Mouse (Mus musculus) liver, embryonic 15.5 days (tissue): Measurements from ENCODE around the gene Ppp2ca. TPM values are rescaled to one million over a fixed set of nuclear protein-coding genes. Genes with fewer than 3 reads are reported as not detected.
A peak's percentile ranks its signal among the peaks of the same experiment; 100 is the strongest.
"Not testable (repeated sequence)": the region's sequence is repeated elsewhere in the genome, so short reads cannot be mapped to it uniquely, and the experiment has no call there.

ENCODE experiments used
- ATAC-seq: fragments of 200-750 bp; cut with Nextera tagmentation; 2 replicates; pipeline ENCODE4 v1.8.0; 2017; ENCODE audit warnings: moderate number of reproducible peaks, mild to moderate bottlenecking, moderate library complexity; ENCODE audit not compliant: insufficient read depth
- H3K27ac ChIP-seq: fragments of 300-500 bp; sonication (generic); replicated peaks from 2 replicates; pipeline ENCODE4 v1.5.1; 2015; ENCODE audit warnings: mild to moderate bottlenecking, inconsistent platforms
- H3K27me3 ChIP-seq: fragments of 300-500 bp; sonication (generic); 2 replicates; pipeline ENCODE4 v1.6.1; 2015; ENCODE audit warnings: mild to moderate bottlenecking, inconsistent platforms
- H3K36me3 ChIP-seq: fragments of 300-500 bp; sonication (generic); replicated peaks from 2 replicates; pipeline ENCODE4 v1.6.1; 2015; ENCODE audit warnings: moderate library complexity, mild to moderate bottlenecking, inconsistent platforms
- H3K4me1 ChIP-seq: fragments of 300-500 bp; sonication (generic); replicated peaks from 2 replicates; pipeline ENCODE4 v1.6.1; 2015; ENCODE audit warnings: inconsistent platforms
- H3K4me2 ChIP-seq: fragments of 300-500 bp; sonication (generic); 2 replicates; pipeline ENCODE4 v1.6.1; 2015; ENCODE audit warnings: moderate library complexity, mild to moderate bottlenecking, inconsistent platforms
- H3K4me3 ChIP-seq: fragments of 300-500 bp; sonication (generic); replicated peaks from 2 replicates; pipeline ENCODE4 v1.5.1; 2015; ENCODE audit warnings: mild to moderate bottlenecking, inconsistent platforms
- H3K9ac ChIP-seq: fragments of 300-500 bp; sonication (generic); 2 replicates; pipeline ENCODE4 v1.6.1; 2015; ENCODE audit warnings: moderate library complexity, mild to moderate bottlenecking, inconsistent platforms
- H3K9me3 ChIP-seq: fragments of 300-500 bp; sonication (generic); replicated peaks from 2 replicates; pipeline ENCODE4 v1.6.1; 2016; ENCODE audit warnings: inconsistent platforms
- WGBS: fragments of 180-500 bp; shearing (Covaris S2); methylation state at CpG from one replicate; pipeline ENCODE4 v1.1.7; 2015; ENCODE audit warnings: mixed read lengths; ENCODE audit not compliant: insufficient replicate concordance; 5-methylcytosine and 5-hydroxymethylcytosine counted together
- polyA plus RNA-seq: library from polyadenylated mRNA; unstranded; fragments of >200 nt; fragmentation: Nextera tagmentation; extraction: Ambion mirVana; gene quantifications from 2 replicates; pipeline ENCODE4 v1.2.1, GENCODE M21; 2015

The Ppp2ca gene
- polyA plus RNA-seq, 1 experiment from 2014 or later, result 31.6 TPM

DNA sequence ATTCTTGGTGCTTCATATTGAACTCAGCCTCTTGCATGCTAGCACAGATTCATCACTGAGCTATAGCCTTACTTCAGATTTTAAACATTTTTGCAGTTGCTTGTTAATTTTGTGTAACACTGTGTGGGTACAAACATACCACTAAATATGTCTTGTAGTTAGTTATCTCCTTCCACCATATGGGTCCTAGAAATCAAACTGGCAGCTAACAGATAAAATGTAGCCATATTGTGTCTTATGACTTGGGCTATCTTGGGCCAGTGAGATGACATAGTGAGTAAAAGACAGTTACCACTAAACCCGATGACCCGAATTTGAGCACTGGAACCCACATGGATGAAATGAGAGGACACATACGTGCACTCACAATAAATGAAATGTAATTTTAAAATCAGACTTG is 17.0 kb downstream of the Ppp2ca start:
- peak overlapping the region; percentile 33 for H3K4me2 ChIP-seq
- H3K36me3 ChIP-seq, result peaks cover 72% of the 10 kb centered on the region
- no peak overlapping the region for H3K4me3 ChIP-seq
- ATAC-seq, result peak; percentile 87
- peaks cover 33% of the 10 kb centered on the region for H3K4me1 ChIP-seq
- 22% methylated on average over 3 of the region's 3 CpGs for WGBS
- H3K27me3 ChIP-seq, result no peaks in the 10 kb centered on the region
- no peaks in the 10 kb centered on the region for H3K9me3 ChIP-seq
- H3K27ac ChIP-seq, result peak overlapping the region; percentile 56
- no peak overlapping the region for H3K9ac ChIP-seq

- WGBS, result 52% methylated on average over 6 of the region's 6 CpGs
- not testable (repeated sequence) for H3K27me3 ChIP-seq, H3K9me3 ChIP-seq, ATAC-seq, H3K9ac ChIP-seq, H3K4me3 ChIP-seq
- peaks cover 33% of the 10 kb centered on the region for H3K4me1 ChIP-seq
- peak overlapping the region; percentile 33 for H3K4me2 ChIP-seq
- H3K27ac ChIP-seq, result peak overlapping the region; percentile 56
- peaks cover 77% of the 10 kb centered on the region for H3K36me3 ChIP-seq
Measured at GRCm38 (mm10) chr11:52116117-52116516, 17.6 kb downstream of the Ppp2ca start.

- Histone ChIP-seq H3K4me2 (no peak overlapping the region), H3K4me3 (no peak overlapping the region), H3K4me1 (peaks cover 32% of the 10 kb centered on the region), H3K9me3 (no peaks in the 10 kb centered on the region), H3K27me3 (no peaks in the 10 kb centered on the region), H3K27ac (no peak overlapping the region), H3K9ac (no peak overlapping the region), H3K36me3 (peaks cover 88% of the 10 kb centered on the region)
- 87% methylated on average over 7 of the region's 7 CpGs for WGBS
- no peak for ATAC-seq
Measured at GRCm38 (mm10) chr11:52117156-52117555, 18.7 kb downstream of the Ppp2ca start.

DNA sequence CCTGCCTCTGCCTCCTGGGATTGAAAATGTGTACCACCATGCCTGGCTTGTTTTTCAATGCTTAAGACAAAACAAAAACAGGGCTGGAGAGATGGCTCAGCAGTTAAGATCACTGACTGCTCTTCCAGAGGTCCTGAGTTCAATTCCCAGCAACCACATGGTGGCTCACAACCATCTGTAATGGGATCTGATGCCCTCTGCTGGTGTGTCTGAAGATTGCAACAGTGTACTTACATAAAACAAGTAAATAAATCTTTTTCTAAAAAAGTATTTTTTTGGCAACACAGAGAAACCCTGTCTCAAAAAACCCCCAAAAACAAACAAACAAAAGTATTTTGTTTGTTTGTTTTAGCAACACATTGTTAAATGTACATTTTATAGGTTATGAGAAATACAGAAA is 21.9 kb downstream of the Ppp2ca start:
- not testable (repeated sequence) for H3K9ac ChIP-seq, H3K4me3 ChIP-seq, H3K4me2 ChIP-seq, H3K27ac ChIP-seq, H3K9me3 ChIP-seq, ATAC-seq, H3K27me3 ChIP-seq
- peaks cover 19% of the 10 kb centered on the region for H3K4me1 ChIP-seq
- H3K36me3 ChIP-seq, result peaks cover 96% of the 10 kb centered on the region

- Histone ChIP-seq H3K4me2 (no peak overlapping the region), H3K4me1 (peaks cover 4% of the 10 kb centered on the region; the same call in 1 of the 2 replicates), H3K27ac (no peak overlapping the region), H3K36me3 (peaks cover 82% of the 10 kb centered on the region), H3K9me3 (no peaks in the 10 kb centered on the region), H3K4me3 (no peak overlapping the region), H3K9ac (no peak overlapping the region), H3K27me3 (no peaks in the 10 kb centered on the region)
- no peak for ATAC-seq
- 83% methylated on average over 6 of the region's 6 CpGs for WGBS
Measured at GRCm38 (mm10) chr11:52122045-52122444, 23.6 kb downstream of the Ppp2ca start.

DNA sequence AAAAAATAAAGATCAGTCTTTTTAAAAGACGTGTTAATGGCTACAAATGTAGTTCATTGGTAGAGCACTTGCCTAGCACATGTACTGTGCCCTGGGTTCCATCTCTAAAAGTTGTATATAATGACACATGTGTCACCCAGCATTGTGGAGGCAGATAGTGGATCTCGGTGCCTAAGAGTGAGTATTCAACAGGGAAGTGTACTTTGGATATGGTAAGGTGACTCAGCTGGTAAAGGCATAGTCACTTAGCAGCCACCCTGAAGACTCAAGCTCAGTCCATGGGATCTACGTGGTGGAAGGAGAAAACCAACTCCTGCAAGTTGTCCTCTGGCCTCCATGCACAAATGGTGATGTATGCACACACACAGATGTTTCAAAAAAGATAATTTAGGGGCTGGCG is 26.0 kb downstream of the Ppp2ca start:
- Histone ChIP-seq H3K4me1 (peaks cover 4% of the 10 kb centered on the region; the same call in 1 of the 2 replicates), H3K36me3 (peaks cover 58% of the 10 kb centered on the region), H3K4me2 (no peak overlapping the region), H3K27me3 (no peaks in the 10 kb centered on the region), H3K4me3 (no peak overlapping the region), H3K9me3 (no peaks in the 10 kb centered on the region), H3K27ac (no peak overlapping the region), H3K9ac (no peak overlapping the region)
- no peak for ATAC-seq
- 56% methylated on average over 4 of the region's 4 CpGs for WGBS

GRCm38 (mm10) chr11:52127169-52127568 is 28.7 kb downstream of the Ppp2ca start:
- no peak overlapping the region for H3K9ac ChIP-seq
- no peak overlapping the region for H3K4me2 ChIP-seq
- peaks cover 33% of the 10 kb centered on the region for H3K36me3 ChIP-seq
- H3K4me1 ChIP-seq, result peaks cover 4% of the 10 kb centered on the region; the same call in 1 of the 2 replicates
- H3K27ac ChIP-seq, result no peak overlapping the region
- H3K27me3 ChIP-seq, result no peaks in the 10 kb centered on the region
- no peaks in the 10 kb centered on the region for H3K9me3 ChIP-seq
- WGBS, result 65% methylated on average over 3 of the region's 3 CpGs
- no peak for ATAC-seq
- no peak overlapping the region for H3K4me3 ChIP-seq

DNA sequence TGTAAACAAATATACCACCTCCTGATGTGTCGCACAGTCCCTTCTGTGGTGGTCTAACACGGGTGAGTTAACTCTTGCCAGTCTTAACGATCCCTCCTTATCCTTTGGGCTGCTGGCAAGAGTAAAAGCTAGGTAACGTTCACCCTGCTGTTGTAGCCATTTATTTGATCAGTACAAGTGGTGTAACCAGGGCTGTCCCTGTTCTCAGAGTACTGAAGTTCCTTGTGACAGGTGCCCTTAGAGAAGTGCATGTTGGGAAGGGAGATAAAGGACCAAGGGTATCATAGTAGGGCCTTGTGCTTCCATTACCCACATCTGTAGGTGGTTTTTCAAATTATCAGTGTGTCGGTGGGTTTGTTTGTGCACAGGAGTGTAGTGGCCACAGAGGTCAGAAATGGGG is 29.3 kb downstream of the Ppp2ca start:
- Histone ChIP-seq H3K27me3 (no peaks in the 10 kb centered on the region), H3K4me3 (no peak overlapping the region), H3K9me3 (no peaks in the 10 kb centered on the region), H3K4me1 (peaks cover 4% of the 10 kb centered on the region; the same call in 1 of the 2 replicates), H3K36me3 (peaks cover 27% of the 10 kb centered on the region), H3K4me2 (no peak overlapping the region), H3K27ac (no peak overlapping the region), H3K9ac (no peak overlapping the region)
- no peak for ATAC-seq
- 68% methylated on average over 5 of the region's 5 CpGs for WGBS

- Histone ChIP-seq H3K9ac (no peak overlapping the region), H3K27ac (no peak overlapping the region), H3K4me3 (no peak overlapping the region), H3K9me3 (no peaks in the 10 kb centered on the region), H3K27me3 (no peaks in the 10 kb centered on the region), H3K4me1 (peaks cover 4% of the 10 kb centered on the region; the same call in 1 of the 2 replicates), H3K4me2 (no peak overlapping the region), H3K36me3 (peaks cover 21% of the 10 kb centered on the region)
- WGBS, result 60% methylated on average over 5 of the region's 5 CpGs
- ATAC-seq, result no peak
Measured at GRCm38 (mm10) chr11:52128316-52129061, 30.0 kb downstream of the Ppp2ca start.

DNA sequence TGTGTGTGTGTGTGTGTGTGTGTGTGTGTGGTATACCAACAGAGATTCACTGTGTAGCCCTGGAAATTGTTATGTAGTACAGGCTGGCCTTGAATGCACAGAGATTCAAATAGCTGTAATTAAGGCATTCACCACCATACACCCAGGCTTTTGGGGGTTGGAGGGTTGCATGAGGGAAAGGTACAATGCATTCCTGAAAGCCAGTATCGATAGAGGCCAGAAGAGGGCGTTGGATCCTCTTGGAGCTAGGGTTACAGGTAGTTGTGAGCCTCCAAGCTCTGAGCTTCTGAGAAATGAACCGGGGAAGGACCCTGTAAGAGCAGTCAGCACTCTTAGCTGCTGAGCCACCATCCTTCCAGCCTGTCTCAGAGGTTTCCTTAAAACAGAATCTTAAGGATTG is 30.7 kb downstream of the Ppp2ca start:
- Histone ChIP-seq H3K27me3 (no peaks in the 10 kb centered on the region), H3K4me2 (no peak overlapping the region), H3K4me1 (peaks cover 4% of the 10 kb centered on the region; the same call in 1 of the 2 replicates), H3K9me3 (no peaks in the 10 kb centered on the region), H3K36me3 (peaks cover 15% of the 10 kb centered on the region), H3K27ac (no peak overlapping the region), H3K9ac (no peak overlapping the region), H3K4me3 (no peak overlapping the region)
- WGBS, result 18% methylated on average over 3 of the region's 3 CpGs
- ATAC-seq, result no peak

GRCm38 (mm10) chr11:52129621-52130450 is 31.4 kb downstream of the Ppp2ca start:
- no peak overlapping the region for H3K4me2 ChIP-seq
- ATAC-seq, result no peak
- WGBS, result 77% methylated on average over 10 of the region's 10 CpGs
- H3K4me1 ChIP-seq, result no peaks in the 10 kb centered on the region; the same call in 1 of the 2 replicates
- no peaks in the 10 kb centered on the region for H3K9me3 ChIP-seq
- no peak overlapping the region for H3K27ac ChIP-seq
- H3K36me3 ChIP-seq, result peaks cover 8% of the 10 kb centered on the region
- H3K9ac ChIP-seq, result no peak overlapping the region
- H3K27me3 ChIP-seq, result no peaks in the 10 kb centered on the region
- H3K4me3 ChIP-seq, result no peak overlapping the region
